Mouse (Mus musculus) B cell, adult 62 days (primary cell): Measurements from ENCODE around the gene Lrrc61. TPM values are rescaled to one million over a fixed set of nuclear protein-coding genes. Genes with fewer than 3 reads are reported as not detected.

Experiments
- total RNA-seq: library from RNA; stranded (reverse); gene quantifications from 4 replicates; pipeline ENCODE4 v1.2.4, GENCODE M21; 2023

Lrrc61 gene
- 37.3 to 57.1 TPM (median 41.3 TPM) in 4 replicates for total RNA-seq

GRCm38 (mm10) chr6:48554280-48555103 is at the start of gene Lrrc61:
Gene Lrrc61, plus strand, starts transcription at chr6:48554796.

DNA sequence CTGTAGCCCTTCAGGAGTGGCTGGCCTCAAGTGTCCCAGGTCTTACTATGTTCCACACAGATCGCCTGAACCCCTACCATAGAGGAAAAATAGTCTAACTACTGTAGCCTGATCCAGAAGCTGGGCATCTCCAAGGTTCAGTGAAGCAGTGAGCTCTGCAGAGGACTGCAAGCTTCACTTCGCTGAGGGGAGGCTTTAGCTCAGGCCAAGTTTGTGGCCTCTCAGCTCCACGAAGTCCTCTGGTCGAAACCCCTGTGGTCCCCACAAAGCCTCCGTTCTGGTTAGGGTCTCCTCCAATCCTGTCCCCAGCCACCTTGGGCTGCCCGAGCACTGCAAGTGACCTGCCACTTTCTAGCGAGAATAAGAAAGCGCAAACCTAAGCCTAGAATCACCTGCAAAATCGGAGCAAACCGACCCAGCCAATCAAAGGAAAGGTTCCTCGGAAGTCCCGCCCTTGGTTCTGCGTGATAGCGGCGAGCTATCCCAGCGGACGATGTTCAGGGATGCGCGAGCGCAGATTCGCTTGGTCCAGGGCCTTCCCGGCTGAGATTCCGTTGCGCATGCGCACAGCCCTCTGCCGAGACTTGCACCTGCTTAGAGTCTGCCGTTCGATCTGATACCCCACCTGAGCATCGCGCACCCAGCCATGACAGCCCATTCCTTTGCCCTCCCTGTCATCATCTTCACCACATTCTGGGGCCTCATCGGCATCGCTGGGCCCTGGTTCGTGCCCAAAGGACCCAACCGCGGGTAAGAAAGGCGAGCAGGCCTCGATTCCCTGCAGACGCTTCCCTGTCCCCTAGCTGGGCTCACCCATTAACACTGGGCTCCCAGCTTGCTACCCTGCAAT is 17.3 kb upstream of the Lrrc61 start, which contains the start of gene Atp6v0e2:
Gene Atp6v0e2 (plus strand): TSS at position 511 of the 850 bp plus-strand sequence.

DNA sequence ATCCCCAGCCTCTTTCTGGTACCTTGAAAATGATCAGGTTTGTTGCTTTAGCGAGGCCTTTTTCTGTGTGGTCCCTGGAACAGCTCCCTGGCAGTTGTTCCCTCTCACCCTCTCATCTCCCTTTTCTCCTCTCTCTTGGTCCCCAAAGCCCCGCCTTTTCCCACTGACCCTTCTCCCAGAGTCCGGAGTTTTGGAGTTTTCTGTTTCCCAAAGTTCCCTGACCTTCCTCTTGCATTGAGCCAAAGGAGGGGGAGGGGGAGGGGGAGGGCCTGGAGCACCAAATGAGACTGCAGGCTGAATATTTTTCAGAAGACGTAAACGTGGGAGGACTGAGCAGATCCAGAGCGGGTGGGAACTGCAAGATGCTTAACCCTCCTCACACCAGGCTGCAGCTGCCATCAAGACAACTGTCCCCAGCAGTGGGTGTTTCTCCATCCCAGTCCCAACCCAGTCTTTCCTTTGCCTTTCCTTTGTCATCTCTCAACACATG is 18.0 kb downstream of the Lrrc61 start, which contains the start of gene Rarres2:
Gene Rarres2 (minus strand): TSS at position 218 of the 490 bp plus-strand sequence.

DNA sequence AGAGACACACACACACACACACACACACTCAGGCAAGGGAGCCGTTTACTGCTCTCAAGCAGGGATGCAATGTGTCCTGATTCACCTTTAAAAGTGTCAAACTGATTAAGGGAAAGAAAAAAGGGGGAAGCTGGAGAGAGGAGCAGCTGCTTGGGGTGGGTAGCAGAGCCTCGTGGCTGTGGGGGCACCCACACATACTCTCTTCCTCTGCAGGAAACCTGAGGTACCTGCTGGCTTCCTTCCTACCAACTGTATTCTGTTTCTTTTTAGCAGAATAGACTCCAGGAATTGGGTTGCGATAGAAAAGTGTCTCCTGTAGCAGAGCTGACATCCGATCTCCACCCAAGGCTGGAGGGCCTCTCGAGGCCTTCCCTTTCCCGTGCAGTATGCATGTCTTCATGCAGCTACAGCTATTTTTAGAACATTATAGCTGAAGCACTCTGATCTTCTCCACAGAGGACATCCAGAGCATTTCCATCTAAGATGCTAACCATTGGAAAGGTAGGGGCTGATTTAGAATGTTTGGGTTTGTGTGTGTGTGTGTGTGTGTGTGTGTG is 34.7 kb downstream of the Lrrc61 start, which contains the start of gene Gm45021:
Gene Gm45021 (plus strand): TSS at position 417 of the 557 bp plus-strand sequence.

GRCm38 (mm10) chr6:48593158-48594042 is 38.8 kb downstream of the Lrrc61 start, which contains the start of the genes Repin1 and Gm44965:
Gene Repin1, plus strand, starts transcription at chr6:48593883.
Gene Gm44965, plus strand, starts transcription at chr6:48593941.

DNA sequence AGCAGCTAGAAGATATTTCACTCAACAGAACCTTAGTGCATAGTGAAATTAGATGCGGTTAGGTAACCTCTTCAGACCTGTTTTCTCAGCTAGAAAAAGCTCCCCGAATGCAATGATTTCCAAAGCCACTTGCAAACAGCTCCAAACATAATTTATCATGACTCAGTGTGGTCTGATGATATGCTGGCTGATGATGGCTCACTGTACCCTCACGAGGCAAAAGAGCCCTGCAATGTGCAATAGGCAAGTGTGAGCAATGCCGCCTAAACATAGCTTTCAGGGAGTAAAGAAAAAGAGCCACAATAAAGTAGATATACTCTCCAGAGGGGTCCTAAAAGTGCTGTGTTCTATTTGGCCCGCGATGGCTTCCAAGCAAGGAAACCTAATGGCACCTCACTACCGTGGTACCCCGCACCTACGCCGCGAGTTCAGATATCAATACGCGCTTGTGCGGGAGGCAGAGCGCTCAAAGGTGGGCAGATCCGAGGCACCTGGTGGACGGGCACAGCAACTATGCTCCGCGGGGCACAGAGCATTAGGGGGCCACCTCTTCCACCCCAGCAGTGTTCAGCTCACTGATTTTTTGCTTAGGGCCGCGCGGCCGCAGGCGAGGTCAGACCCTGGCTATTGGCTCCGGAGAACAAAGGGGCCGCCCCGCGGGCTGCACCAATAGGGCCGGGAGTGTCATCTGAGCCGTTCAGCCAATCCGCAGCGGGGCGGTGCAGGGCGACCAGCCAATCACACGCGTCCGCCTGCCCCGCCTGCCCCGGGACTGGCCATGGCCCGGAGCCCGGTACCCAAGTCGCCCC is 46.9 kb downstream of the Lrrc61 start, which contains the start of gene Zfp775:
Gene Zfp775 (plus strand): TSS at position 793 of the 809 bp plus-strand sequence.

Other genes with a start within 250 kb of the Lrrc61 start
- gene Krba1, start 159.2 kb upstream of the Lrrc61 start, total RNA-seq = 23.7 to 25.7 TPM (median 24.7 TPM) in 4 replicates
- 3.5 to 6.8 TPM (median 6.4 TPM) in 4 replicates for gene Zfp467, start 109.0 kb upstream of the Lrrc61 start, total RNA-seq
- gene Sspo, start 106.6 kb upstream of the Lrrc61 start, total RNA-seq = 0.06 to 0.39 TPM (median 0.09 TPM) in 3 of 4 replicates, not detected in the other
- 0.60 to 1.6 TPM (median 0.81 TPM) in 3 of 4 replicates, not detected in the other for gene Atp6v0e2, start 17.2 kb upstream of the Lrrc61 start, total RNA-seq
- gene Rarres2, start 18.0 kb downstream of the Lrrc61 start, total RNA-seq = 0.86 to 0.88 TPM in 2 of 4 replicates, not detected in the others
- gene Gm45021, start 34.8 kb downstream of the Lrrc61 start, total RNA-seq = not detected in 4 replicates
- 5.2 to 8.7 TPM (median 7.0 TPM) in 4 replicates for gene Repin1, start 39.1 kb downstream of the Lrrc61 start, total RNA-seq
- 3.2 to 4.3 TPM in 2 of 4 replicates, not detected in the others for gene Gm44965, start 39.1 kb downstream of the Lrrc61 start, total RNA-seq
- 2.6 to 7.6 TPM (median 3.5 TPM) in 4 replicates for gene Zfp775, start 47.3 kb downstream of the Lrrc61 start, total RNA-seq
- 0.15 TPM in 1 of 4 replicates, not detected in the others for gene AI854703, start 72.0 kb downstream of the Lrrc61 start, total RNA-seq
- 120 to 134 TPM (median 126 TPM) in 4 replicates for gene Gimap8, start 92.4 kb downstream of the Lrrc61 start, total RNA-seq
- 43.3 to 49.9 TPM (median 44.9 TPM) in 4 replicates for gene Gimap9, start 121.3 kb downstream of the Lrrc61 start, total RNA-seq
- 125 to 156 TPM (median 132 TPM) in 4 replicates for gene Gimap4, start 129.8 kb downstream of the Lrrc61 start, total RNA-seq
- gene Gimap6, start 153.4 kb downstream of the Lrrc61 start, total RNA-seq = 1,215 to 1,315 TPM (median 1,252 TPM) in 4 replicates
- gene Gm28053, start 163.8 kb downstream of the Lrrc61 start, total RNA-seq = 34.6 to 42.0 TPM (median 40.8 TPM) in 4 replicates
- 85.1 to 98.1 TPM (median 90.2 TPM) in 4 replicates for gene Gimap7, start 163.8 kb downstream of the Lrrc61 start, total RNA-seq
- 111 to 129 TPM (median 124 TPM) in 4 replicates for gene Gimap1, start 184.3 kb downstream of the Lrrc61 start, total RNA-seq
- 100 to 107 TPM (median 105 TPM) in 4 replicates for gene Gimap5, start 191.4 kb downstream of the Lrrc61 start, total RNA-seq
- 155 to 167 TPM (median 164 TPM) in 4 replicates for gene Gimap3, start 216.1 kb downstream of the Lrrc61 start, total RNA-seq